Mouse (Mus musculus): ENCODE results near the gene Cnr1. TPM values are rescaled to one million over a fixed set of nuclear protein-coding genes. Genes with fewer than 3 reads are reported as not detected.

Cnr1 gene
- polyA plus RNA-seq (2017; shearing (Covaris generic)): 0.43 TPM

DNA sequence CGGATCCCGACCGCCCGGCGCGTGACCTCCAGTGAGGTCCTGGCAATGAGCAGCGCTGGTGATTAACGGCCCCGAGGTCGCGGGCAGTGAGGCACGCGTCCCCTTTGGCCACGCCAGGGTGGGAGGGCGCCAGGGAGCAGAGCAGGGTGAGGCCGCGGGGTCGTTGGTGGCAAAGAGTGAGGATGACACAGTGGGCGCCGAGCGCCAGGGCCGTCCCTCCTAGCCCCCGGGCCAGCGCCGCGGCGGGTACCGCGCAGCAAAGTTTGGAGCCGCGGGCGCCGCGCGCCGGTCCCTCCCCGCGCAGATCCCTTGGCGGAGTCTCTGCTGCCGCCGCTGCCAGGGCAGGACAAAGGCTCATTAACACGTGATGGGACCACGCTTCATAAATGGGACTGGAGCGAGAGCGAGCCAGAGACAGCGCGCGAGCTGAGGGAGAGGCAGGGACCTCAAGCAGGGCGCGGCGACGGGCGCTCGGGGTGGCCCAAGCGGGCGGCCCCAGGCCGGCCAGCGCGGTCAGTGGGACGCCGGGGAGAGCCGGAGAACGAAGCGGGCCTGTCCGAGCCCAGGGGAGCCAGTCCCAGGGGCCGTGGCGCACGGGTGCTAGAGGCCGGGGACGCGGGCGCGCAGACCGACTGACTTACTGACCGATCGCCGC, at the start of gene Cnr1:
Gene Cnr1, plus strand, starts transcription at position 360 of the 655 bp plus-strand sequence.

Other genes with a start within 250 kb of the Cnr1 start
- gene Spaca1, start 125.6 kb downstream of the Cnr1 start, polyA plus RNA-seq (2017; shearing (Covaris generic)): 1.1 TPM